Mouse (Mus musculus) megakaryocyte, embryonic 14.5 days (primary cell): ENCODE results near the gene Ccnb1ip1.

Experiments
- FLI1 ChIP-seq: IDR thresholded peaks from 2 replicates; pipeline ENCODE4 v1.6.1; 2012; ENCODE audit warnings: low read length, inconsistent platforms, mixed read lengths
- GATA1 ChIP-seq: IDR thresholded peaks from 3 replicates; pipeline ENCODE4 v1.6.1; 2012; ENCODE audit warnings: mixed read lengths, low read length, inconsistent platforms, borderline replicate concordance

GRCm38 (mm10) chr14:50795965-50796364 is 11.6 kb downstream of the Ccnb1ip1 start:
- TF ChIP-seq GATA1 (no peak), FLI1 (no peak)
